Mouse (Mus musculus): ENCODE data around the gene Olfr243.
"Not testable (repeated sequence)": the region's sequence is repeated elsewhere in the genome, so short reads cannot be mapped to it uniquely, and the experiment has no call there.

Olfr243 gene

DNA sequence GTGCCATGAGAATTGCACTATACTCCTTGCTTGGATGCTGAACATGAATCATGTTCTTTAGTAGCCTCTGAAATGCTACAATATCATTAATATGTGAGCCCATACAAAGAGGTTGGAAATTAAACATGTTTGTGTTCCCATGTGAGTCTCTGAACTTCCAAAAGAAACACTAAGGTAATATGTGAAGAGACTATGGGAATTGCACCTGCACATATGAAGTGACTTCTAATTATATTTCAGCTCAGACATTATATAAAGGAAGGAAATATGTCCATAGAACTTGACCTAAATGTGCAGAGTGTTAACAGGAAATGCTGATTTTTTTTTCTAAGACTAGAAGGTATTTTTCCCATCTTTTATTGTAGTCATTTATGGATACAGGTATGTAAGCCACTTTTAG is at the start of gene Olfr243:
Gene Olfr243, plus strand, starts transcription at position 301 of the 400 bp plus-strand sequence.
- in situ Hi-C loops (cut with MboI; ENCODE audit: low sequenced_read_pairs), result no loop called here

DNA sequence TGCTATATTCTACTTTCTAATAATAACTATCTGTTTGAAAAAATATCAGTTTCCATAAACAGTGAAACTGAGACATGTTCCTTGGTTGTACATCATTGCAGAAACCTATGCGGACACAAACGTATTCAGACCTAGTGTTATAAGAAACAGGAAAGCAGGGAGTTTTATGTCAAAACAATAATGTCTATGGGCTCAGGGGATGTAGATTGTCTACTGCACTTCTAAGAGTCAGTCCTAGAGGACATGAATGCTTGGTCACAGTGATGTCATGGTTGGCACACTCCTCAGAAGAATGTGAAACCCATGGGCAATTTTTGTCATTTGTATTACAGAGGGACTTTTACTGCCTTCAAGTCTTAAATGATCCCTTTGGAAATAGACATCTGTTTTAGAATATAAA is 43.4 kb upstream of the Olfr243 start, which contains the start of gene Olfr624:
Gene Olfr624, minus strand, starts transcription at position 101 of the 400 bp plus-strand sequence.
- in situ Hi-C loops (cut with MboI; ENCODE audit: low sequenced_read_pairs), result no loop called here

DNA sequence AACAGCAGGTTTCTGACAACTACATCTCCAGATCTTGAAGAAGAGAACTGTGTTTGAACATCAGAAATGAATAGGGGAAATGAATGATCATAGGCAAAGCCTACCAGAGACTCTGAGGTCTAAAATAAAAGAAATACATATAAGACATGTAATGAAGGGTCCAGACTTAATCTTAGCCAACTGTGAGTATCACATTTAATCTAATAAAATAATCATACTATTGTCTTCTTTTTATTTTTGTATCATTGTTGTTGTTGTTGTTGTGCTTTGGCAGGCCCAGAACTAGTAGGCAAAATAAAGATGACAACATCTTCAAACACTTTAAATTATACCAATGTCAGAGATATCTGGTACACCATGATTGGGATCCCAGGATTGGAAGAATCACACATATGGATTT is 32.1 kb upstream of the Olfr243 start, which contains the start of gene Olfr625-ps1:
Gene Olfr625-ps1, plus strand, starts transcription at position 301 of the 400 bp plus-strand sequence.
- in situ Hi-C loops (cut with MboI; ENCODE audit: low sequenced_read_pairs), result no loop called here

DNA sequence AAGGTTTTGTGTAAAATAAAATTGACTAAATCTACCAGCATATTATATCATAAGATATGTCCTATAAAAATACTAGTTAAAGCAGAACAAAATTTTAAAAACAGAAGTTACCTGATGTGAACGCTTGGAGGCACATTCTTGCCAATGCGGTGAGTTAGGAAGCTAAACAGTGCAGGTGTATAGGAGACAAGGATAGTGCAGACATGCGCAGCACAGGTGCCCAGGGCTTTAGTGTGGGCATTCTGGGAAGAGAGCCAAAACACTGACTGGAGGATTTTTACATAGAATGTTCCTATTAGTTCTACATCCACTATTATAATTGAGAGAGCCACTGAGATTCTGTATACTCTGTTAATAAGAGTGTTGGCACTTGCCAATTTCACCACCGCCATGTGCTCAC is 15.0 kb upstream of the Olfr243 start:
- in situ Hi-C loops (cut with MboI; ENCODE audit: low sequenced_read_pairs), result no loop called here

DNA sequence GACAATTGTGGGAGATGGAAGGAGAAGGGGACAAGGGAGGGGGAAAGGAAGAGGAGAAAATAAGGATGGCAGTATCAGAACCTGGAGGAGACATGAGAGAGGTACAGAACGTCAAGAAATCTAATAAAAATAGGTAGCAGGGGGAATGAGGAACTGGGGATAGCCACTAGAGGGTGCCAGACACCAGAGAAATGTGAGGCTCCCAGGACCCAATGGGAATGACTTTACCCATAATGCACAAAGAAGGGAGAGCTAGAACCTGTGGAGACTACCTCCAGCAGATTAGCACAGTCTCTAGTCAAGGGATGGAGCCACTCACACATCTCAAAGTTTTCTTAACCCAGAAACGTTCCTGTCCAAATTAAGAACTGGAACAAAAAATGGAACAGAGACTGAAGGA is 2.4 kb upstream of the Olfr243 start:
- in situ Hi-C loops (cut with MboI; ENCODE audit: low sequenced_read_pairs), result no loop called here

DNA sequence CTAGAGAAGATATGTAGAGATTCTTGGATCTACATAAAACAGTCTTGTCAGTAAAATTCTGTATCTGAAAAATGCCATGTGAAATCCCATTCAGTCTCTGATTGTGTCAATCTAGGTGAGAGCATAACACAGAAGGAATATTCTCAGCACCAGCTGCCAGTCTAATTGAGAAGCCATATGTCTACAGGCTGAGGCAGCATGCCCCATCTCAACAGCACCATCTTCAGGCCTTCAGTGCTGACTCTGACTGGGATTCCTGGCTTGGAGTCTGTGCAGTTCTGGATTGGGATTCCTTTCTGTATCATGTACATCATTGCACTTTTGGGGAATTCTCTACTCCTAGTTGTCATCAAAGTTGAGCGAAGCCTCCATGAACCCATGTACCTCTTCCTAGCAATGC is 1.9 kb downstream of the Olfr243 start:
- in situ Hi-C loops (cut with MboI; ENCODE audit: low sequenced_read_pairs), result not testable (repeated sequence)

DNA sequence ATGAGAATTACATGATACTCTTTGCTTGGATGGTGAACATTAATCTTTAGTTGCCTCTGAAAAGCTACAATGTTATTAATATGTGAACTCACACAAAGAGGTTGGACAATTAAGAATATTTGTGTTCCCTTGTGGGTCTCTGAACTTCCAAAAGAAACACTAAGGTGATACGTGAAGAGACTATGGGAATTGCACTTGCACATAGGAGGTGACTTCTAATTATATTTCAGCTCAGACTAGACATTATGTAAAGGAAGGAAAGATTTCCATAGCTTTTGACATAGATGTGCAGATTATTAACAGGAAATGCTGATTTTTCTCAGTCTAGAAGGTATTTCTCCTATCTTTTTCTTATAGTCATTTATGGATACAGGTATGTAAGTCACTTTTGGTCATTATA is 15.6 kb downstream of the Olfr243 start, which contains the start of gene Olfr628:
Gene Olfr628, plus strand, starts transcription at position 301 of the 400 bp plus-strand sequence.
- in situ Hi-C loops (cut with MboI; ENCODE audit: low sequenced_read_pairs), result no loop called here

DNA sequence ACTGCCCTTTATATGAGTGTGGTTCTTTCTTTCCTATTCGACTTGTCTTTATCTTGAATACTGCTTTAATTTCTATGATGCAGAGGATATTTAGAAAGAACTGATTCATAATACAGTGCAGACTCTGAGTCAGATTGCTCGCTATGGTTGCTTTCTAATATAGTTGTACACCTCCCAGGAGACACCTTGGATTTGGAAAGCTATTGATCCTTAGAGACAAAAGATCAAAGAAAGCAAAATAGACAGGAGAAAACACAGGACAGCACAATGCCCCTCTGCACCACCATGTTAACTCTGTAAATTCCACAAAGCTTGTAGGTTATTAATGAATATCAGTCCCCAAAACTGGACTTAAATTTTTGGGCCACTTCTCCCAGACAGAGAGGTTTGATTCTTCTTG is 30.4 kb downstream of the Olfr243 start, which contains the start of gene Olfr629:
Gene Olfr629, minus strand, starts transcription at position 101 of the 400 bp plus-strand sequence.
- in situ Hi-C loops (cut with MboI; ENCODE audit: low sequenced_read_pairs), result no loop called here

DNA sequence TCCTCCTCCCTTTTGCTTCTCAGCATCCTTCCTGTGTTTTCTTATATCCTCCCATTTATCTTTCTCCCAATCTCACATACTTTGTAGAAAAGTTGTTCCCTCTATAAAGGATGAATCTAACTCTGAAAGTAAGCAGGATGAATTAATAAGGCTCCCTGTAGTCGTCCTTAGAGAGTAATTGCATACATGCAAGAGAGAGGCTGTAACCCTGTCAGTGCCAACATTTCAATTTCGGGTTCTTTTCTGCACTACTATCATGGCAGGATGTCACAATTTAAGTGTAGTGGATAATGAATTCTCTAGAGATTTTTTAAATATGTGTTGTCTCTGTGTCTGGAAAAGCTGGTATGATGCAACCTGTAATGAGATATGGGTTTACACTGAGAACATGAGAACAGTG is 42.8 kb downstream of the Olfr243 start, which contains the start of gene Olfr630:
Gene Olfr630, minus strand, starts transcription at position 101 of the 400 bp plus-strand sequence.
- in situ Hi-C loops (cut with MboI; ENCODE audit: low sequenced_read_pairs), result no loop called here

DNA sequence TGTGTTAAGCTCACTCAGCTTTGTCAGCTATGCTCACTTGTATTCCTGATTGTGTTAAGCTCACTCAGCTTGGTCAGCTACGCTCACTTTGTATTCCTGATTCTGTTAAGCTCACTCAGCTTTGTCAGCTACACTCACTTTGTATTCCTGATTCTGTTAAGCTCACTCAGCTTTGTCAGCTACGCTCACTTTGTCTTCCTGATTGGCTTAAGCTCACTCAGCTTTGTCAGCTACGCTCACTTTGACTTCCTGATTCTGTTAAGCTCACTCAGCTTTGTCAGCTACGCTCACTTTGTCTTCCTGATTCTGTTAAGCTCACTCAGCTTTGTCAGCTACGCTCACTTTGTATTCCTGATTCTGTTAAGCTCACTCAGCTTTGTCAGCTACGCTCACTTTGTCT is 47.7 kb downstream of the Olfr243 start:
- in situ Hi-C loops (cut with MboI; ENCODE audit: low sequenced_read_pairs), result not testable (repeated sequence)

DNA sequence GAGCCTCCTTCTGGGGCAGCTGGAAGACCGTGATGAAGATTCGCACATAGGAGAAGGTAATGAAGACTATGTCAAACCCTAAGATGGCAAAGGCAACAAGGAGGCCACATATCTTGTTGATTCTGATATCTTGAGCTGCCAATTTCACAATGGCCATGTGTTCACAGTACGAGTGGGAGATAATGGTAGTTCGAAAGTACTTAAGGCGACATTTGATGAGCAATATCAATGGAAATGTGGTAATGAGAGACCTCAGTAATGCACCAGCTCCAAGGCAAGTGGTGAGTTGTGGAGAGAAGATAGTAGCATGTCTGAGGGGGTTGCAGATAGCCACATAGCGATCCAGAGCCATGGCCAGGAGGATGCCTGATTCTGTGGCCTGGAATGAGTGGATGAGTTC is 53.2 kb downstream of the Olfr243 start:
- in situ Hi-C loops (cut with MboI; ENCODE audit: low sequenced_read_pairs), result not testable (repeated sequence)

Data from CH12F3 (cell line).